Mouse (Mus musculus): ENCODE measurements around the gene Cela3b. TPM values are rescaled to one million over a fixed set of nuclear protein-coding genes. Genes with fewer than 3 reads are reported as not detected.

Gene Cela3b
- not detected in 2 replicates for total RNA-seq (2012; rRNA removed)
- not detected in 2 replicates for total RNA-seq (2014; rRNA removed)
- polyA plus RNA-seq (2012; ENCODE audit: insufficient read length, low read depth): not detected in 2 replicates

DNA sequence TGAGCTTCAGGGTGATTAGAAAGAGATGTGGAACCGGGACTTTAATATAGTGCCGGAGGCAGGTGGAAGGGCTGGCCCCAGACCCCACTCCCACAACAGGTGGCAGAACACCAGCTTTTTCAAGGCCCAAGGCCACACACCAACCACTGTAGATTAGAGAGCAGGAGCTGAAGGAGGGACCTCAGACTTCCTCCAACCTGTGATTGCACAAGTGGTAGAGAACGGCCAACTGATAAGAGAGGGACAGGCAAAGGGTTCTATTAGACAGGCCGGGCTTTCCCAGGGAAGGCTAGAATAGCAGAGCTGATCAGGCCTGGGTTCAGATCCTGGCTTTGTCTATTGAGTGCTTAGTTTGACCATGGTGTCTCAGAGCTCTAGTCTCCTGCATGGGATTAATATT lies at the start of gene Cela3b:
Gene Cela3b (minus strand): TSS at position 39 of the 400 bp plus-strand sequence.
- Histone ChIP-seq H3K27me3 (replicated peaks) (peaks cover 5% of the 10 kb centered on the region), H3K79me2 (replicated peaks; ENCODE audit: control insufficient read depth, extremely low read depth, insufficient read depth, poor library complexity, severe bottlenecking) (no peaks in the 10 kb centered on the region), H3K9ac (ENCODE audit: insufficient read depth, low read depth) (no peak within 1 kb of the TSS), H3K4me1 (ENCODE audit: control insufficient read depth in 1 of 2, insufficient read depth in 2 of 2) (no peaks in the 10 kb centered on the region), H3K36me3 (replicated peaks in 1 of 2; ENCODE audit: control insufficient read depth in 1 of 2, insufficient read depth in 1 of 2, low read length in 1 of 2) (no peaks in the 10 kb centered on the region), H3K27ac (ENCODE audit: insufficient read depth, low read depth) (no peak within 1 kb of the TSS), H3K4me2 (ENCODE audit: insufficient read depth, low read depth, poor library complexity, severe bottlenecking) (no peak within 1 kb of the TSS), H3K9me3 (replicated peaks; ENCODE audit: low read length) (no peaks in the 10 kb centered on the region), H3K4me3 (replicated peaks in 1 of 3; ENCODE audit: low read depth in 2 of 3, low read length in 2 of 3, poor library complexity in 1 of 3) (no peak within 1 kb of the TSS)
- TF ChIP-seq USF2 (conservative IDR thresholded peaks at IDR 0.05; ENCODE audit: low read depth, low read length) (no peak), ZKSCAN1 (IDR thresholded peaks at IDR 0.05; ENCODE audit: borderline replicate concordance, low read depth, low read length) (no peak), POLR2AphosphoS2 (IDR thresholded peaks at IDR 0.05; ENCODE audit: low read depth, low read length) (no peak), NELFE (IDR thresholded peaks at IDR 0.05; ENCODE audit: low read depth, low read length) (no peak), CTCF (conservative IDR thresholded peaks at IDR 0.05 in 1 of 2, IDR thresholded peaks at IDR 0.05 in 1 of 2; ENCODE audit: low read depth in 2 of 2, low read length in 2 of 2) (no peak), UBTF (IDR thresholded peaks at IDR 0.05; ENCODE audit: low read depth, low read length) (no peak), MXI1 (IDR thresholded peaks at IDR 0.05; ENCODE audit: low read depth, low read length) (no peak), MEF2A (IDR thresholded peaks at IDR 0.05; ENCODE audit: borderline replicate concordance, low read depth, low read length) (no peak), ZMIZ1 (IDR thresholded peaks at IDR 0.05; ENCODE audit: low read depth, low read length) (no peak), MYC (IDR thresholded peaks at IDR 0.05; ENCODE audit: low read depth, low read length) (no peak), HCFC1 (IDR thresholded peaks at IDR 0.05; ENCODE audit: low read depth, low read length) (no peak)
- dilution Hi-C loops (cut with MboI; ENCODE audit: extremely low pct_ligation_motif_present, extremely low pct_unique_long_range_greater_than_20kb, low sequenced_read_pairs) (no loop called here), in situ Hi-C loops (cut with MboI; ENCODE audit: low pct_ligation_motif_present, low pct_unique_long_range_greater_than_20kb, low sequenced_read_pairs) (loop anchor here (25.0 kb wide), 1 partner anchor 343 kb away; no protein-coding TSS in a partner anchor)
- DNase-seq (ENCODE audit: extremely low read depth): no peak

DNA sequence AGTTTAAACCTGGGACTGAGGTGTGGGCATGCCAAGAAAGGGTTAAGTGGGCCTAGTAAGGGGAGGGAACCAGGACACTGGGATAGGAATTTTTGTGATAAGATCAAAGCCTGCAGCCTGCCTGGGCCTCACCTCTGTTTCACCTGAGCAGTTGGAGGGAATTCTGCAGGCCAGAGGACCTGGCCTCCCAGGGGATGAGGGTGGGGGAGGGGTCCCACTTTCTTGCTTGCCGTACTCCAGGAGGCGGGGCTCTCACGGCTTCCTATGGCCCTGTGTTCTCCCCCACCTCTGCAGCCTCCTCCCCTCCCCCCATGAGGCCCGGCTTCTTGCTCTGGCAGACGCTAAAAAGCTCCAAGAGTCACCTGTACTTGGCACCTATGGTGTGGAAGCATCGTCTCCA lies 49.4 kb upstream of the Cela3b start:
- no peak overlapping the region for H3K9ac ChIP-seq (ENCODE audit: insufficient read depth, low read depth)
- H3K36me3 ChIP-seq (replicated peaks in 1 of 2; ENCODE audit: control insufficient read depth in 1 of 2, insufficient read depth in 1 of 2, low read length in 1 of 2): peaks cover 0 to 2% of the 10 kb centered on the region in 2 experiments
- H3K79me2 ChIP-seq (replicated peaks; ENCODE audit: control insufficient read depth, extremely low read depth, insufficient read depth, poor library complexity, severe bottlenecking): no peaks in the 10 kb centered on the region
- no peak for DNase-seq (ENCODE audit: extremely low read depth)
- H3K4me3 ChIP-seq (replicated peaks in 1 of 3; ENCODE audit: low read depth in 2 of 3, low read length in 2 of 3, poor library complexity in 1 of 3): no peak overlapping the region
- in situ Hi-C loops (cut with MboI; ENCODE audit: low pct_ligation_motif_present, low pct_unique_long_range_greater_than_20kb, low sequenced_read_pairs) (no loop called here), dilution Hi-C loops (cut with MboI; ENCODE audit: extremely low pct_ligation_motif_present, extremely low pct_unique_long_range_greater_than_20kb, low sequenced_read_pairs) (no loop called here)
- peaks cover 0 to 23% of the 10 kb centered on the region in 2 experiments; a peak in 2 of 4 replicates for H3K4me1 ChIP-seq (ENCODE audit: control insufficient read depth in 1 of 2, insufficient read depth in 2 of 2)
- H3K27me3 ChIP-seq (replicated peaks): no peaks in the 10 kb centered on the region
- no peak overlapping the region for H3K27ac ChIP-seq (ENCODE audit: insufficient read depth, low read depth)
- no peaks in the 10 kb centered on the region for H3K9me3 ChIP-seq (replicated peaks; ENCODE audit: low read length)
- TF ChIP-seq CHD2 (IDR thresholded peaks at IDR 0.05; ENCODE audit: low read length) (no peak), GABPA (IDR thresholded peaks at IDR 0.05; ENCODE audit: insufficient replicate concordance, low read depth, low read length) (no peak), ZNF384 (IDR thresholded peaks at IDR 0.05; ENCODE audit: low read depth, low read length) (no peak), SMC3 (IDR thresholded peaks at IDR 0.05; ENCODE audit: low read depth, low read length) (no peak), ELF1 (IDR thresholded peaks at IDR 0.05; ENCODE audit: low read depth, low read length) (no peak), BHLHE40 (IDR thresholded peaks at IDR 0.05; ENCODE audit: low read depth, low read length) (no peak), E2F4 (IDR thresholded peaks at IDR 0.05; ENCODE audit: insufficient replicate concordance, low read depth, low read length) (no peak), MEF2A (IDR thresholded peaks at IDR 0.05; ENCODE audit: borderline replicate concordance, low read depth, low read length) (no peak), MAZ (IDR thresholded peaks at IDR 0.05; ENCODE audit: low read depth, low read length) (no peak), UBTF (IDR thresholded peaks at IDR 0.05; ENCODE audit: low read depth, low read length) (no peak), CTCF (conservative IDR thresholded peaks at IDR 0.05 in 1 of 2, IDR thresholded peaks at IDR 0.05 in 1 of 2; ENCODE audit: low read depth in 2 of 2, low read length in 2 of 2) (no peak), KAT2A (IDR thresholded peaks at IDR 0.05; ENCODE audit: insufficient replicate concordance, low read length) (no peak), PAX5 (IDR thresholded peaks at IDR 0.05; ENCODE audit: low read length) (no peak), ETS1 (conservative IDR thresholded peaks at IDR 0.05; ENCODE audit: low read depth, low read length) (no peak), USF1 (IDR thresholded peaks at IDR 0.05; ENCODE audit: low read depth, low read length) (no peak), MXI1 (IDR thresholded peaks at IDR 0.05; ENCODE audit: low read depth, low read length) (no peak), ZMIZ1 (IDR thresholded peaks at IDR 0.05; ENCODE audit: low read depth, low read length) (no peak), JUN (IDR thresholded peaks at IDR 0.05; ENCODE audit: insufficient read depth, low read depth, low read length) (no peak), TCF12 (IDR thresholded peaks at IDR 0.05; ENCODE audit: low read depth, low read length) (no peak)
- no peak overlapping the region for H3K4me2 ChIP-seq (ENCODE audit: insufficient read depth, low read depth, poor library complexity, severe bottlenecking)
